Mouse (Mus musculus): ENCODE data around the gene Lifr.

The Lifr gene

DNA sequence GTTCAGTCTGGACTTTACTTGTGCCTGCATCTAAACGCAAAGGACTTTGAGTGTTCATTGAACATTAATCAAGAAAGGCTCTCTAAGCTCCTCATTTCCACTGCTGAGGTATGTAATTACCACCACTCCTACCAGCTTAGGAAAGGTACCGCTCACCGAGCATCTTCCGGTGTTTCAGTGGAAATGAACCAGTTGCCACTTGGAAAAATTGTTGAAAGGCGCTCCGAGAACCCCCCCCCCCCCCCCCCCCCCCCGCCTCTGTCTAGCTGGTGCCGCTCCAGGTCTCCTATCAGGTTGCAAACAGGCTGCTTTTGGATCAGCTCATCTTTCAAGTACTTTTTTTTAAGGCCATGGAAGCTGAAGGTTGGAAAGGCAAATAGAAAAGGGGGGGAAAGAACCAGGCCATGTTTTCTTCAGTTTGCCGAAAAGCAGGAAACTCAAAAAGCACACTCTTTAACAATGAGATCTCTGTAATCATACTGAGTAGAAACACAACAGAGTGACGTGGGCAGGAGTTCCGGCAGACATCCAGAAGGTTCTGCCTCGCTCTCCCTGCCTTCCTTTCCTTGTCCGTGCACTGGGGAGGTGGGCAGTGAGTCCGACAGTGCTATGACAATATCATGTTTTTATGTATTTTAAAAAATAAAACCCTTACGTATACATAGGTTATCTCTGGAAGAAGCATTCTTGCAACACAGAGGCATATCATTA is 9.3 kb upstream of the Lifr start:
- no peak for DNase-seq (ENCODE audit: low read depth, low spot score)

DNA sequence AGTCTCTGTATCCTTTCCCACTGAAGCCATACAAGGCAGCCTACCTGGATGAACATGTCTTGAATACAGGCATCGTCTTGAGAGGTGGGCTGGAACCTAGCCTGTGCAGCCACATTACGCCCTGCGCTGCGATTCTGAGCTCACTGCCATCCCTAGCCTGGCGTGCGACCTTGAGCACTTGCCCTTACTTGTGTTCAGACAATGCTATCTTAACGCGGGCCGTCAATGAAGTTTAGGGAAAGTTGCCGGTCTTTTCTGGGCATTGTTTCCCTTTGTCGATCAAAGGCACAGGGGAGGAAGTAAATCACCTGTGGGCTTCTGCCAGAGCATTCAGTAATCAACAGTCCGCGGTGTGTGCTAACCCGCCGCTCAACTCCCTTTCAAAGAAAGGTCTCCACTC is 8.6 kb upstream of the Lifr start:
- DNase-seq (ENCODE audit: low read depth, low spot score), result peak; percentile 93

DNA sequence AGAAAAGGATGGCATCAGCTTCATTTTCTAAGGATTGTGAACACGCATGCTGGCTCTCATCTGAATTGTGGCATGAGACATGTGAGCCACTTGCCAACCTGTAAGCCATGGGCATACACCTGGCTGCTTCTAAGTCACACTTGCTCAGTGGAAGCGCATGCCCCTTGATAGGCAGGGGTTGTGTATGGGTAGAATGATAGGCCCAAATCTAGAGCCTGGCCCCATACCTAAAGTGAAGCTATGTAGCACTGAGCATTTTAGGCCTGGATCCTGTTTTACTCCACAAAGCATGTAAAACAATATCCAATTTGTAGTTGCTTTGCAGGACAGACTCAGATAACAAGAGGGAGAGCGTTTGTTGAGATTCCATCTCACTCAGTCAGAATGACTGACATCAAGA is 7.5 kb upstream of the Lifr start:
- DNase-seq (ENCODE audit: low read depth, low spot score), result no peak

DNA sequence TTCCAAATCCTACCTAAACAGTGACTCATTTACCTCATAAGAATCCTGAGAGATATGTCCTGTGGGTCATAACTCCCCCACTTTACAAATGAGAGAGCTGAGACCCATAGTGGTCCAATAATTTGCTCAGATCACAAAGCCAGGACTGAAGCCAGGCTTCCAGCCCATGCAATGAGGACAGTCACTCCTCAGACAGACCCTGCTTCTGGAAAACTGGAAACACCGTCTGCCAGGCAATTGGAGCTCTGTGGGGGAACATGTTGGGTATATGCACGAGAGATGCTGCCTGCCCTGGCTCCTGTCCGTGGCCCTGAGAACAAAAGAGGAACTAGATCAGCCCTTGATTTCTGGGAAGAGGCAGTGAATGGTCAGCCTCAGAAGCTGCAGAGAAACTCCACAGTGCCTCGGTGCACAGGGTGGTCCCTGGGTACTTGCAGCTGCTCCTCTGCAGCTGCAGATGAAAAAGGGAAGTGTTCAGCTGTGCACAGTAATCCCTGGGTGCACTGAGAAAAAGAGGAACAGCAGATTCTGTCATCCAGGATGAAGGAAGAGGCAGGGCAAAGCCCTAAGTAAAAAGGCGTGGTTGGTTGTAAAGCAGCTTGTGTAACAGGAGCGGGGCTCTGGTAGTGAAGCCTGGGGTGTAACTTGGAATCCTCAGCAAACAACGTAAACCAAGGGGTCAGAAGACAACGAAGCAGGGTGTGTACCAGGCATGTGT is 5.5 kb upstream of the Lifr start:
- peak; percentile 30 for DNase-seq (ENCODE audit: low read depth, low spot score)

- no peak for DNase-seq (ENCODE audit: low read depth, low spot score)
Measured at GRCm38 (mm10) chr15:7088691-7089090, 1.7 kb upstream of the Lifr start.

GRCm38 (mm10) chr15:7092321-7092720 is 1.9 kb downstream of the Lifr start:
- no peak for DNase-seq (ENCODE audit: low read depth, low spot score)

DNA sequence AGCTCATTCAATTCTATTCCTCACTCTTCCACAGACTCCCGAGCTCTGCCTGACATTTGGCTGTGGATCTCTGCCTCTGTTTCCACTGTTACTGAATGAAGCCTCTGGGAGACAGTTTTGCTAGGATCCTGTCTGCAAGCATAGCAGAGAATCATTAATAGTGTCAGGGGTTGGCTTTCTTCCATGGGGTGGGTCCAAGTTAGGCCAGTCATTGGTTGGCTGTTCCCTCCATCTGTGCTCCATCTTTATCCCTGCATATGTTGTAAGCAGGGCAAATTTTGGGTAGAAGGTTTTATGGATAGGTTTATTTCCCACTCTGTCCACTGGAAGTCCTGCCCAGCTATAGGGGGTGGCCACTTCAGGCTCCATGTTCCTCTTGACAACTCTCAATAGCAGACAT is 9.0 kb downstream of the Lifr start:
- DNase-seq (ENCODE audit: low read depth, low spot score), result no peak

GRCm38 (mm10) chr15:7100226-7100625 is 9.8 kb downstream of the Lifr start:
- DNase-seq (ENCODE audit: low read depth, low spot score), result no peak

DNA sequence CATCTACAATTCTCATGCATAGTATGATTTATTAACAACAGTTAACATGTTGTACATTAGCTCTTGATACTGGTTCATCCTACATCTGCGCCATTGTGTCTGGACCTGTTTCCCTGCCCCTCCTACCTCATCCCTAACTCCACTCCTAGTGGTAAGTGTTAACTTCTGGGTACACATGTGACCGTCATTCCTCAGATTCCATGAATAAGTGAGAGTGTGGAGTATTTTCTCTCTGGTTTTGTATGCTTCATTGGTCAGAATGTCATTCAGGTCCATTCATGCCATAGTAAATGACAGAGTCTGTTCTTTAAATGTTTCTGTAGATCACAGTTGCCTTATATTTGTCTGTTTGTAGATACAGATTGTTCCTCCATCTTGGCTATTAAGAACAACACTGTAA is 12.6 kb downstream of the Lifr start:
- peak; percentile 34 for DNase-seq (ENCODE audit: low read depth, low spot score)

- no peak for DNase-seq (ENCODE audit: low read depth, low spot score)
Measured at GRCm38 (mm10) chr15:7105224-7105623, 14.8 kb downstream of the Lifr start.

- DNase-seq (ENCODE audit: low read depth, low spot score), result no peak
Measured at GRCm38 (mm10) chr15:7108160-7108559, 17.7 kb downstream of the Lifr start.

GRCm38 (mm10) chr15:7112227-7112907 is 22.0 kb downstream of the Lifr start:
- DNase-seq (ENCODE audit: low read depth, low spot score), result no peak

DNA sequence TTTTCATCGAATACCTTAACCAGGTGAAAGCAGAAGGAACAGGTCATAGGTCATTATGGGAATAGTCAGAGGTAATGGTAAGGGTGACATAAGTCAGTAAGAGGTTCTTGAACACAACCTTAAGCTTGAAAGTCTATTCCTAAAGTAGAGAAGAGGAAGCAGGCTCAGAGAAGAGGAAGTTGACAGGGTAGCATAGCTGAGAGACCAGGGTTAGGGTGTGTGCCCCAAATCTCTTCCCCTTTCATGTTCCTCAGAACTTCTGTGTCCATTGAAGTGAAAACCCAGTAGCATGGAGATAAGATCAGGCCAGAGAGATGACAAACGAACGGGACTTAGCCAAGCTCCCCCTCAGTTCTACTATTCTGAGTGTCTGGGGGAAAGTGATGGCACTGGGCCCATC is 23.5 kb downstream of the Lifr start:
- DNase-seq (ENCODE audit: low read depth, low spot score), result no peak

- peak; percentile 96 for DNase-seq (ENCODE audit: low read depth, low spot score)
Measured at GRCm38 (mm10) chr15:7115326-7116003, 25.1 kb downstream of the Lifr start.

DNA sequence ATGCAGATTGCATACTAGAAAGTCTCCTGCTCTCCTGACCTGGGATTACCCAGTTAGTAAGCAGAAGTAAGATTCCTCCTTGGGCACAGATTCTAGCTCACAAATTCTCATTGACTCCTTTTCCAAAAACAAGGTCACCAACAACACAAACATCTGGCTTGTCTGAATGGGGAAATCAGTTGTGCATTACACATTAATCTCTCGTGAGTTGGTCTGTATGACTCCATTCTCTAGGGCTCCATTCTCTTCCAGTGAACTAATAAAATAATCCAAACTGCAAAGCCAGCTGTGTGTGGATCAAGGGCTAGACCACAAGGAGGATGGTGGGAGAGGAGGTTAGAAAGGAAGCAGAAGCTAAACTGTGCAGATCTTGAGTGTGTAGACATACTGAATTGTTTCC is 25.8 kb downstream of the Lifr start:
- DNase-seq (ENCODE audit: low read depth, low spot score), result peak; percentile 73

DNA sequence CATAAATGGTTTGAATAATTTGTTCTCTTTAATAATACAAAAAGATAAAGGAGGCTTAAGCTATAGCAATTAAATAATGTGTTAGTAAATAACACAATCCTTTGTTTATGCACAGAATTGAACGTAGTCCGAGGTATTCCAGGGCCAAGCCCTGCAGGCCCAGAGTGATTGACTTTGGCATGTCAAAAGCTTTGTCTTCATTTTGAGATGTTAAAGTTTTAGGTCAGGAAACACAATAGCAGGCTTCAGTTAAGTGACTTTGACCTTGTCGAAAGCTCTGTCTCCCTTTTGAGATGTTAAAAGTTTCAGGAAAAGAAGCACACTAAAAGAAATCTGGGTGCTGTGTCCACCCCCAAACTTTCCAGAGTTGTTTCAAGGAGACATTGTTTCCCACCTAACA is 26.3 kb downstream of the Lifr start:
- peak; percentile 96 for DNase-seq (ENCODE audit: low read depth, low spot score)

DNA sequence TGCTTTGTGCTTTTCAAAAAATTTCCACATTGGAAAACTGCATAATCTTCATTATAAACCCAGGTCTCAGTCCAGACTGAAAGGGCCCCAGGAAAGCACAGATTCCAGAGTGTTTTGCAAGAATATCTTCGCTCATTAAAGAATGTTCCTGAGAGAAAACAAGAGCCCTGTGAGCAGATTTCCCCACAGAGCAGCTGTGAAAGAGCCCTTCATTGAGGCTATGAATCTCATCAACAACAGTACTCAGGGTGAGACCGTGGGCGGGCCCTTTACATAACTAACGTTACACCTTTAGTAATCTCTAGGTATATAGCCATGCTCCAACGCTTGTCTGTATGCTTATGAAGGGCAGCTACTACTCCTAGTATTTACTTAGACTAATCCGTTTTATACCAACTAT is 27.5 kb downstream of the Lifr start:
- peak; percentile 74 for DNase-seq (ENCODE audit: low read depth, low spot score)

GRCm38 (mm10) chr15:7118849-7119248 is 28.4 kb downstream of the Lifr start:
- no peak for DNase-seq (ENCODE audit: low read depth, low spot score)

GRCm38 (mm10) chr15:7119930-7120512 is 29.6 kb downstream of the Lifr start:
- DNase-seq (ENCODE audit: low read depth, low spot score), result no peak

DNA sequence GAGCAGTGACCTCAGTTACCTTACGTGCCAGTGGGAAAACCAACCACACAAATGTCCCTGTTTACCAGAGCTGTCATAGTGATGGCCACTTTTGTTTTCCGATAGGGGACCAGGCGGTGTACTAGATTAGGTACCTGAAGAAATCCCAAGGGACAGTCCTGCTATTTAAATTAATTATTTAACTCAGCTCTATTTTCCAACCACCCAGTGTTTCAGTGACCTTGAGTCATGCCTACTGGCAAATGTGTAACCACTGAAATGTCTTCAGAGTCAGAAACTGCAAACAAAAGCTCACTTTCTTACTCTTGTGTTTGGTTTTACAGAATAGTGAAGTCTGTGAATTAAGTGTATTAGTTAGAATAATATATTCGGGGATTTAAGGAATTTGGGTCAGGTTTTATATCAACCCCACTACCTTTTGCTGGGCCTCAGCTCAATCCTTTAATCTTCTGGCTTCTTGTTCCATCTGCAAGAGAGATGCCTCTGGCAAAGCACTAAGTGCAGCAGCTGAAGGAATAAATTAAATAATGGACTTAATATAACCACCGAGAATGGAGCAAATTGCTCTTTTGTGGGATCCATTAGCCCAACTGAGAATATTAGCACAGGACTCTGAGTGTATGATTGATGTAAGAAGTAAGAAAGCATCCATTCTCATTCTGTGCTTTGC is 33.5 kb downstream of the Lifr start:
- DNase-seq (ENCODE audit: low read depth, low spot score), result no peak

DNA sequence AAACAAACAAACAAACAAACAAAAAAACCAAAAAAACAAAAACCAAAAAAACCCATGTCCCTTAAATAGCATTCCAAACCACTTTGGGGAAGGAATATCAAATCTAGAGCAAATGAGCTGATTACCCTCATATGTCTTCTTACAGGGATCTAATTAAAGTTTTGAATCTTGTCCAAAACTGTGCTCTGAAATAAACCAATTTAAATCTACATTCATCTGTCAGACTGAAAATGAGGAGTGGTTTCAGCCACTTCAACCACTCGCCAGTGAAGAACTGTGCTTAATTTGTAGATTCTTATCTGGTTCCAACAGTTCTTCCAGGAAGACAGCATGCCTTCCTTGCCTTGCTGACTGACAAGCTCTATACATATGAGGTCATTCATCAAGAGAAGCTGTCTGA is 35.8 kb downstream of the Lifr start:
- DNase-seq (ENCODE audit: low read depth, low spot score), result no peak
